Mouse (Mus musculus): ENCODE data around the gene Numbl. TPM values are rescaled to one million over a fixed set of nuclear protein-coding genes. Genes with fewer than 3 reads are reported as not detected.
A peak's percentile ranks its signal among the peaks of the same experiment; 100 is the strongest.

Gene Numbl
- 108 TPM in 2 replicates for polyA plus RNA-seq (2012; rRNA removed)

GRCm38 (mm10) chr7:27258205-27258899 is at the start of gene Numbl:
Gene Numbl, plus strand, starts transcription at chr7:27258433.
- no peak for TF ChIP-seq CTCF (IDR thresholded peaks at IDR 0.05; ENCODE audit: extremely low read depth, insufficient read depth, low read length)
- TF ChIP-seq POLR2A (IDR thresholded peaks at IDR 0.05; ENCODE audit: extremely low read depth, insufficient read depth, low read length), result no peak
- Histone ChIP-seq H3K27ac (ENCODE audit: insufficient read depth, low read length) (peak within 1 kb of the TSS; percentile 82), H3K4me1 (ENCODE audit: control insufficient read depth, insufficient read depth, low read length) (peaks cover 7% of the 10 kb centered on the region), H3K4me3 (ENCODE audit: insufficient read depth, low read length) (peak within 1 kb of the TSS; percentile 82)

GRCm38 (mm10) chr7:27212626-27213025 is 45.6 kb upstream of the Numbl start:
- TF ChIP-seq POLR2A (IDR thresholded peaks at IDR 0.05; ENCODE audit: extremely low read depth, insufficient read depth, low read length), result no peak
- no peak for TF ChIP-seq CTCF (IDR thresholded peaks at IDR 0.05; ENCODE audit: extremely low read depth, insufficient read depth, low read length)
- H3K4me3 ChIP-seq (ENCODE audit: insufficient read depth, low read length), result no peak overlapping the region
- H3K4me1 ChIP-seq (ENCODE audit: control insufficient read depth, insufficient read depth, low read length), result no peaks in the 10 kb centered on the region
- H3K27ac ChIP-seq (ENCODE audit: insufficient read depth, low read length), result no peak overlapping the region

- no peak for TF ChIP-seq CTCF (IDR thresholded peaks at IDR 0.05; ENCODE audit: extremely low read depth, insufficient read depth, low read length)
- TF ChIP-seq POLR2A (IDR thresholded peaks at IDR 0.05; ENCODE audit: extremely low read depth, insufficient read depth, low read length), result no peak
- Histone ChIP-seq H3K27ac (ENCODE audit: insufficient read depth, low read length) (no peak overlapping the region), H3K4me1 (ENCODE audit: control insufficient read depth, insufficient read depth, low read length) (no peaks in the 10 kb centered on the region), H3K4me3 (ENCODE audit: insufficient read depth, low read length) (no peak overlapping the region)
These were observed 39.6 kb upstream of the Numbl start for GRCm38 (mm10) chr7:27218586-27218985.

- TF ChIP-seq POLR2A (IDR thresholded peaks at IDR 0.05; ENCODE audit: extremely low read depth, insufficient read depth, low read length) (no peak), CTCF (IDR thresholded peaks at IDR 0.05; ENCODE audit: extremely low read depth, insufficient read depth, low read length) (no peak)
- Histone ChIP-seq H3K27ac (ENCODE audit: insufficient read depth, low read length) (no peak overlapping the region), H3K4me3 (ENCODE audit: insufficient read depth, low read length) (no peak overlapping the region), H3K4me1 (ENCODE audit: control insufficient read depth, insufficient read depth, low read length) (peaks cover 6% of the 10 kb centered on the region)
These were observed 38.3 kb upstream of the Numbl start for GRCm38 (mm10) chr7:27219937-27220336.

- TF ChIP-seq POLR2A (IDR thresholded peaks at IDR 0.05; ENCODE audit: extremely low read depth, insufficient read depth, low read length) (no peak), CTCF (IDR thresholded peaks at IDR 0.05; ENCODE audit: extremely low read depth, insufficient read depth, low read length) (no peak)
- no peak overlapping the region for H3K4me3 ChIP-seq (ENCODE audit: insufficient read depth, low read length)
- H3K4me1 ChIP-seq (ENCODE audit: control insufficient read depth, insufficient read depth, low read length), result peaks cover 9% of the 10 kb centered on the region
- no peak overlapping the region for H3K27ac ChIP-seq (ENCODE audit: insufficient read depth, low read length)
These were observed 36.3 kb upstream of the Numbl start for GRCm38 (mm10) chr7:27221939-27222338.

- TF ChIP-seq CTCF (IDR thresholded peaks at IDR 0.05; ENCODE audit: extremely low read depth, insufficient read depth, low read length), result no peak
- no peak for TF ChIP-seq POLR2A (IDR thresholded peaks at IDR 0.05; ENCODE audit: extremely low read depth, insufficient read depth, low read length)
- peaks cover 9% of the 10 kb centered on the region for H3K4me1 ChIP-seq (ENCODE audit: control insufficient read depth, insufficient read depth, low read length)
- no peak overlapping the region for H3K27ac ChIP-seq (ENCODE audit: insufficient read depth, low read length)
- no peak overlapping the region for H3K4me3 ChIP-seq (ENCODE audit: insufficient read depth, low read length)
These were observed 35.7 kb upstream of the Numbl start for GRCm38 (mm10) chr7:27222538-27222937.

- TF ChIP-seq POLR2A (IDR thresholded peaks at IDR 0.05; ENCODE audit: extremely low read depth, insufficient read depth, low read length), result no peak
- no peak for TF ChIP-seq CTCF (IDR thresholded peaks at IDR 0.05; ENCODE audit: extremely low read depth, insufficient read depth, low read length)
- H3K27ac ChIP-seq (ENCODE audit: insufficient read depth, low read length), result no peak overlapping the region
- H3K4me1 ChIP-seq (ENCODE audit: control insufficient read depth, insufficient read depth, low read length), result peaks cover 9% of the 10 kb centered on the region
- H3K4me3 ChIP-seq (ENCODE audit: insufficient read depth, low read length), result peak overlapping the region; percentile 27
These were observed 33.2 kb upstream of the Numbl start for GRCm38 (mm10) chr7:27224877-27225575.

- TF ChIP-seq POLR2A (IDR thresholded peaks at IDR 0.05; ENCODE audit: extremely low read depth, insufficient read depth, low read length) (no peak), CTCF (IDR thresholded peaks at IDR 0.05; ENCODE audit: extremely low read depth, insufficient read depth, low read length) (no peak)
- H3K4me1 ChIP-seq (ENCODE audit: control insufficient read depth, insufficient read depth, low read length), result peaks cover 9% of the 10 kb centered on the region
- peak overlapping the region; percentile 41 for H3K4me3 ChIP-seq (ENCODE audit: insufficient read depth, low read length)
- H3K27ac ChIP-seq (ENCODE audit: insufficient read depth, low read length), result no peak overlapping the region
These were observed 31.0 kb upstream of the Numbl start for GRCm38 (mm10) chr7:27227276-27227675.

GRCm38 (mm10) chr7:27227676-27228075 is 30.6 kb upstream of the Numbl start:
- Histone ChIP-seq H3K27ac (ENCODE audit: insufficient read depth, low read length) (peak overlapping the region; percentile 63; the same call in 1 of the 2 replicates), H3K4me1 (ENCODE audit: control insufficient read depth, insufficient read depth, low read length) (peaks cover 9% of the 10 kb centered on the region)
- TF ChIP-seq CTCF (IDR thresholded peaks at IDR 0.05; ENCODE audit: extremely low read depth, insufficient read depth, low read length) (no peak), POLR2A (IDR thresholded peaks at IDR 0.05; ENCODE audit: extremely low read depth, insufficient read depth, low read length) (no peak)

More at GRCm38 (mm10) chr7:27227676-27228075, 30.6 kb upstream of the Numbl start:
- H3K4me3 ChIP-seq (ENCODE audit: insufficient read depth, low read length), result peak overlapping the region; percentile 41
